Mouse (Mus musculus): ENCODE data around the gene Rtl10. TPM values are rescaled to one million over a fixed set of nuclear protein-coding genes. Genes with fewer than 3 reads are reported as not detected.

Gene Rtl10
- total and polyA plus RNA-seq, 3 experiments = 4.8 to 21.1 (median 9.8) TPM

DNA sequence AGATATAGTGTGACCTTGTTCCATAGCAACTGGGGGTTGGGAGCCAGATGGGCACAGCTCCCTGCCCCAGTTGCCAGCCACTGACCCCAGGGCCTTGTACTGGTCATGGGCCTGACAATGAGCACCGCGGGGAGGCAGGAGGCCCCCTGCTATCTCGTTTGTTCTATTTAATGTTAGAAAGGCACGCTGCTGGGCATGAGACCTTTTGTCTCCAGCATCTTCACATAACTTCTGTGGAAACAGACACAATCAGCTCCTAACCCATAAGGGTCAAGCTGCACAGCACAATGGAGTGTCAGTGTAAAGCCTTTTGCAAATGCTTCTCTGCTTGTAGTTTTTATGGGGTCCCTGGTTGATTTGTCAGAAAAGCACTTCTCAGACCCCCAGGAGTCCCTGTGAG is 14.3 kb upstream of the Rtl10 start:
- peaks cover 0 to 25% of the 10 kb centered on the region in 2 experiments for H3K36me3 ChIP-seq (replicated peaks in 1 of 2; ENCODE audit: control insufficient read depth in 1 of 2, insufficient read depth in 1 of 2, low read length in 1 of 2)
- H3K9me3 ChIP-seq (replicated peaks; ENCODE audit: low read length) = peaks cover 4% of the 10 kb centered on the region
- no peak overlapping the region for H3K4me2 ChIP-seq (ENCODE audit: insufficient read depth, low read depth, poor library complexity, severe bottlenecking)
- no peak overlapping the region for H3K4me3 ChIP-seq (replicated peaks in 1 of 3; ENCODE audit: low read depth in 2 of 3, low read length in 2 of 3, poor library complexity in 1 of 3)
- in situ Hi-C loops (cut with MboI; ENCODE audit: low pct_ligation_motif_present, low pct_unique_long_range_greater_than_20kb, low sequenced_read_pairs) = no loop called here
- no peak for DNase-seq (ENCODE audit: extremely low read depth)
- no peak overlapping the region for H3K9ac ChIP-seq (ENCODE audit: insufficient read depth, low read depth)
- no peak for TF ChIP-seq BHLHE40 (IDR thresholded peaks at IDR 0.05; ENCODE audit: low read depth, low read length)
- TF ChIP-seq MAZ (IDR thresholded peaks at IDR 0.05; ENCODE audit: low read depth, low read length) = no peak
- TF ChIP-seq PAX5 (IDR thresholded peaks at IDR 0.05; ENCODE audit: low read length) = no peak
- no peak for TF ChIP-seq ZKSCAN1 (IDR thresholded peaks at IDR 0.05; ENCODE audit: borderline replicate concordance, low read depth, low read length)
- no peak for TF ChIP-seq NRF1 (IDR thresholded peaks at IDR 0.05; ENCODE audit: low read depth, low read length)
- dilution Hi-C loops (cut with MboI; ENCODE audit: extremely low pct_ligation_motif_present, extremely low pct_unique_long_range_greater_than_20kb, low sequenced_read_pairs) = no loop called here
- H3K27me3 ChIP-seq (replicated peaks) = no peaks in the 10 kb centered on the region
- H3K4me1 ChIP-seq (ENCODE audit: control insufficient read depth in 1 of 2, insufficient read depth in 2 of 2) = peaks cover 0 to 23% of the 10 kb centered on the region in 2 experiments; a peak in 2 of 4 replicates
- H3K27ac ChIP-seq (ENCODE audit: insufficient read depth, low read depth) = no peak overlapping the region
- H3K79me2 ChIP-seq (replicated peaks; ENCODE audit: control insufficient read depth, extremely low read depth, insufficient read depth, poor library complexity, severe bottlenecking) = no peaks in the 10 kb centered on the region

DNA sequence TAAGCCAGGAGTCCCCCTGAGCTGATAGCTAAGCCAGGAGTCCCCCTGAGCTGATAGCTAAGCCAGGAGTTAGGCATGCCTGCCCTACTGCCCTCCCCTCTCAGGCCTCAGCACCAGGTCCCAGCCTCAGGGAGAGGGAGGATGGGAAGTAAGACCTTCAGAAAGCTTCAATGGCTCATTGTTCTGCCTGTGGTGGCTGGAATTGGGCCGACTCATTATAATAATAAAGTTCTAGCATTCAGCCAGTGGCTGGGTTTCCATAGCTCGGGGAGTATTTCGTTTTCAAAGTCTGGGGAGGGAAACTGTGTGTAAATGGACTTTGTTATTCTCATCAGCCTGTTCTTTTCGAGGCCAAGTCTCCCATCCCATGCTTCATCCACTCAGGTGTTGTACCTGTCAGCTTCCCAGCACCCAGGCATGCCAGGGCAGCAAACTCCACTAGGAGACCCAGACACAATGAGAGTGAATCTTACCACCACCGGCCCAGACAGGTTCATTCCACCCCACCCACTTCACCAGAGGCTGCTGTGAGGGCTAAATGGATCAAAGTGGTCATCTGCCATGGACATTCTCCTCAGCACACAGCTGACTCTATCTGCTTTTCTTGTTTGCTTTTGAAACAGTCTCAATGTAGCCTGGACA is 13.8 kb upstream of the Rtl10 start:
- TF ChIP-seq NELFE (IDR thresholded peaks at IDR 0.05; ENCODE audit: low read depth, low read length) = no peak
- no peak for TF ChIP-seq TBP (conservative IDR thresholded peaks at IDR 0.05; ENCODE audit: low read depth, low read length)
- no peak for TF ChIP-seq KAT2A (IDR thresholded peaks at IDR 0.05; ENCODE audit: insufficient replicate concordance, low read length)
- TF ChIP-seq ZC3H11A (IDR thresholded peaks at IDR 0.05; ENCODE audit: low read depth, low read length) = no peak
- TF ChIP-seq MXI1 (IDR thresholded peaks at IDR 0.05; ENCODE audit: low read depth, low read length) = no peak
- TF ChIP-seq ZKSCAN1 (IDR thresholded peaks at IDR 0.05; ENCODE audit: borderline replicate concordance, low read depth, low read length) = no peak
- TF ChIP-seq PAX5 (IDR thresholded peaks at IDR 0.05; ENCODE audit: low read length) = no peak
- no peak for TF ChIP-seq SMC3 (IDR thresholded peaks at IDR 0.05; ENCODE audit: low read depth, low read length)
- no peak for TF ChIP-seq HCFC1 (IDR thresholded peaks at IDR 0.05; ENCODE audit: low read depth, low read length)
- no peak for TF ChIP-seq ELF1 (IDR thresholded peaks at IDR 0.05; ENCODE audit: low read depth, low read length)
- dilution Hi-C loops (cut with MboI; ENCODE audit: extremely low pct_ligation_motif_present, extremely low pct_unique_long_range_greater_than_20kb, low sequenced_read_pairs) (no loop called here), in situ Hi-C loops (cut with MboI; ENCODE audit: low pct_ligation_motif_present, low pct_unique_long_range_greater_than_20kb, low sequenced_read_pairs) (no loop called here)
- peaks cover 4% of the 10 kb centered on the region for H3K9me3 ChIP-seq (replicated peaks; ENCODE audit: low read length)
- DNase-seq (ENCODE audit: extremely low read depth) = no peak
- H3K79me2 ChIP-seq (replicated peaks; ENCODE audit: control insufficient read depth, extremely low read depth, insufficient read depth, poor library complexity, severe bottlenecking) = no peaks in the 10 kb centered on the region
- H3K27ac ChIP-seq (ENCODE audit: insufficient read depth, low read depth) = no peak overlapping the region
- no peak overlapping the region for H3K9ac ChIP-seq (ENCODE audit: insufficient read depth, low read depth)
- no peak overlapping the region for H3K4me2 ChIP-seq (ENCODE audit: insufficient read depth, low read depth, poor library complexity, severe bottlenecking)
- no peaks in the 10 kb centered on the region for H3K27me3 ChIP-seq (replicated peaks)
- H3K36me3 ChIP-seq (replicated peaks in 1 of 2; ENCODE audit: control insufficient read depth in 1 of 2, insufficient read depth in 1 of 2, low read length in 1 of 2) = peaks cover 0 to 22% of the 10 kb centered on the region in 2 experiments
- H3K4me3 ChIP-seq (replicated peaks in 1 of 3; ENCODE audit: low read depth in 2 of 3, low read length in 2 of 3, poor library complexity in 1 of 3) = no peak overlapping the region
- peaks cover 0 to 18% of the 10 kb centered on the region in 2 experiments; a peak in 2 of 4 replicates for H3K4me1 ChIP-seq (ENCODE audit: control insufficient read depth in 1 of 2, insufficient read depth in 2 of 2)
